Mouse (Mus musculus) left cerebral cortex, adult 11 months (tissue): Measurements from ENCODE around the gene Col25a1.

Experiments used
- DNase-seq: peaks from one replicate; pipeline ENCODE4 v3.0.0; 2022; ENCODE audit warnings: low spot score

Col25a1 gene

DNA sequence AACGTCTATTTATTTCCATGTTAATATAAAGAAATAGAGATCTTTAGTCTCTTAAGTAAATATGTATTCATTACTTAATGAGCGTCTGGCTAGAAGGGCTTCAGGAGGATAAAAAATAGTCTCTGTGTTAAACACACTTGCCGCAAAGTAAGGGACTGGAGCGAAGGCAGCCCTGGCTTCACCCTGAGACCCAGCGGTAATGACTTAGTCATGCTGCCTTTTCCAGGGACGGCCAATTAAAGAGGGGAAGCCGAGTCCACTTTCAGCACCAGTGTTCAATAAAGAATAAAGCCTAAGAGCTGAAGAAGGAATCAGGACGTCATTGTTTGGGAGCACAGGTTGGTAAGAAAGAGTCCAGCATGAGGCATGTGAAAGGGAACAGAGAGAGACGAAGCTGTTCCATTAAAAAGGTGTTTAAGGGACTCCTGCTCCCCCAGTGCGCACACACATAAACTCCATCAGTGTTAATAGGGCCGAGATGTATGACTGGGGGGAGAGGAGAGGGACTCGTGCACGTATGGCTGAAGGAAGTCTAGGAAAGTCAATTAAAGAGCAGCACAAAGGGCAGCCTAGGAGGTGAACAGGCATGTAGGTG is 30.1 kb downstream of the Col25a1 start:
- DNase-seq, result no peak

DNA sequence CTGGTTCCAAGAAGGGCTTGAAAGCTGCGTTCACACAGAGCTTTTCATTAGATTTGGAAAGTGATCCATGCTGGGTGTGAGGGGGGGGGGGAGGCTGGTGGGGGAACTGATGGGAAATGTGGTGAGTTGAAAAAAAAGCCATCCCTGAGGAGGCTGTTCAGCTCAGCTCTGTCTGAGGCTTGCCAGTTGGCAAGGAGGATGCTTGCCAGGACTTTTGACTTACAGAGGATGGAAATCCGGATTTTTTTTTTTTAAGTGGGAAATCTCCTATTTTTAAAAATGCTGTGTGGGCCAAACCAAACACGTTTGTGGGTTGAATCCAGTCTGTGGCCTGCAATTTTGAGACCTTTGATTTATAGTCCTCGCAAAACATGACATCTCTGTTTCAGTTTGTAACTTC is 35.6 kb downstream of the Col25a1 start:
- DNase-seq, result no peak

DNA sequence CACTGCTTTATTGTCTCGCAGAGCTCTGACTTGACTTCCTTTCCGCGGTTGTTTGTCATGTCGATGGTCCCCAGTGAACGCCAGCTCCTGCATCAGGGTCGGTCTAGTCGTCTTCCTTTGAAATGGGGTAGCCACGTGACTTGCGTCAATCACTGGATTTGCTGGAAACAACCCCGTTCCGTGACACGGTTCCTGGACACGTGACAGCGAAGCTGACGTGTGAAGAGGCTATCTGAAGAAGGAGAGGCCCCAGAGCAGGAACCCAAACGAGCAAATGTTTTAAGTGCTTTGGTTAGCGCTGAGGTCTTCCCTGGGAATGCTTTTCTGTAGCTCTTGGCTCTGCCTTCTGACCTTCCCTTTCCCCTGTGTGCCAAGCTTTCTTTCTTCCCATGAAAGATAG is 41.5 kb downstream of the Col25a1 start:
- no peak for DNase-seq

DNA sequence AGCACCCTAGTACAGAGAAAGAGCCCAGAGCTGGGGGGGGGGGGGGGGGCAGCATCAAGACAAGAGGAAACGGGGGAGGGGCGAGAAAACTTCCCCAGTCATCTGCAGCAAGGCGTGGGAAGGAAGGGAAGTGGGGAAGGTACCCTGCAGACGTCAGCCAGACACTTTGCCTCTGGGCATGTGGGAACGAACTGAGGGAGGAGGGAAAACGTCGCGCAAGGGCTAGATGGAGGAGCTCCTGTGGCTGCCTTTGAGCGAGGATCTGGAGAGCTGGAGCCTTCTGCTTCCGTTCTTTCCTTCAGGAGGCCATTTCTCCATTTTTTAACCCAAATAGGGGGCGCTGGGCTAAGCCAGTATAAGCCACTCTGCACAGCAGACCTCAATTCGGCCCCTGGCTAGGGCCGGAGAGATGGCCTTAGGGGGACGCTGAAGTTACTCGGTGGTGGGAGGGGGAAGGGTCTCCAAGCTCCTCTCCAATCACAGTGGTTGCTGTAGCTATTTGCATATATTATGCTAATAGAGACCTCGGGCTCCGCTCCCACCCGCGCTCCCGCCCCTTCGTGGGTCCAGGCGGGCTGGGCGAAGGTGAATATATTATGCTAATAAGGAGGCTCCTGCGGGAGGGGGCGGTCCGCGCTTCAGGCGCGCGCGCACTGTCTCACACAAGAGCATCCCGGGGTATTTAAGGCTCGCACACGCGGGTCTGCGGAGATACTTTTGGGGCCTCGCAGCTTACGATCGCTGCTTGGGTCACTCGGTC is 49.1 kb downstream of the Col25a1 start:
- DNase-seq, result peak; percentile 64

DNA sequence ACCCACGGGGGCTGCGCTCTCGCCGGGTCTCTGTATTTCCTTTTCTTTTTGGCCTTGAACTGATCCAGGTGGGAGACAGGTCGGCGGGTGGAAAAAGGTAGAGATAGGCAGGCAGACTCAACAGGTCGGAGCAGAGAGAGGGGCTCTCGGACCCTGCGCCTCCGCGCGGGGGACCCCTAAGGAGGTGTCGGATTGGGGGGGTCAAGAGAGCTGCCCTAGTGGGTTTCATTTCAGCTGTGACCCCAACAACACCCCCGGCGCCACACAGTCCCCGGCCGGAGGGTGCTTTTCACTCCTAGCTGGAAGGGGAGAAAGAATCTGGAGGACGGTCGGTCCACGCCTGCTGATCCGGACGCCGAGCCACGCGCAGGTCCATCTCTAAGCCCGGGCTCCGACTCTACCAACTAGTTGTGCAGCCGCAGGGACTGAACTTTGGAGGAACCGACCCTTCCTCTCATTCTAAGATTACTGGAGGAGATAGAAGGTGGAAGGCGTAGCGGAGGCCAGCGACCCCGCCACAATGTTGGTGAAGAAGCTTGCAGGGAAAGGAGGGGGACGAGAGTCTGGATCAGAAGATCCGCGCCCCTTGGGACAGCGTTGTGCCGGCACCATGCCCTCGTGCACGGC is 49.8 kb downstream of the Col25a1 start:
- DNase-seq, result no peak

DNA sequence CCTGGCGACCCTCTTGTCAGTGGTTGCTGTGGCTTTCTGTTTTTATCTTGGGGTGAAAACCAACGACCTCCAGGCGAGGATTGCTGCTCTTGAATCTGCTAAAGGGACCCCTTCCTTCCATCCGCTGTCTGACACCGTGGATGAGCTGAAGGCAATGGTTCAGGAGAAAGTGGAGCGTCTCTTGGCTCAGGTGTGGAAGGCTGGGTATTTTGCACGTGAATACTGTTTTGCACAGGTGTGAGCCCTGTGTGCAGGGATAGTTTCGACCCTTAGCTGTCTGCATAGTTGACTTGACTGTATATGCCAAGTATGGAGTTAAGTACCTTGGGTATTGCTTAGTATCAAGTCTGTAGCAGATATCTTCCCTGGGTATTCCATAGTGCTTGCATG is 50.3 kb downstream of the Col25a1 start:
- no peak for DNase-seq

DNA sequence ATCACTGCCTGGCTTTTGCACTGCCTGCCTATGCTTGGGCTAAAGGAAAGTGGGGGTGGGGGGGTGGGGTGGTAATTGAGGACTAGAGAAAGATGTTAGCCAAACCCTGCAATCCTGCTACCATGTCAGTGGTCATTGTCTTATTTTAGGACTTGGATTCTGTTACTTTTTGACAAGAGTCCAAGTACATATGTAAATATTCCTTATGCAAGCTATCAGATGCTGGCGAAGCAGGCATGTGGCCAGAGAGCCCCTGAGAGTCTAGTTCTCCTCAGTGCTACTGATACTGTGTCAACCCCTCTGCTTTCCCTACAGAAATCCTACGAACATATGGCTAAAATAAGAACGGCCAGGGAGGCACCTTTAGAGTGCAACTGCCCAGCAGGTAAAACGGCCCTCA is 51.1 kb downstream of the Col25a1 start:
- DNase-seq, result no peak

DNA sequence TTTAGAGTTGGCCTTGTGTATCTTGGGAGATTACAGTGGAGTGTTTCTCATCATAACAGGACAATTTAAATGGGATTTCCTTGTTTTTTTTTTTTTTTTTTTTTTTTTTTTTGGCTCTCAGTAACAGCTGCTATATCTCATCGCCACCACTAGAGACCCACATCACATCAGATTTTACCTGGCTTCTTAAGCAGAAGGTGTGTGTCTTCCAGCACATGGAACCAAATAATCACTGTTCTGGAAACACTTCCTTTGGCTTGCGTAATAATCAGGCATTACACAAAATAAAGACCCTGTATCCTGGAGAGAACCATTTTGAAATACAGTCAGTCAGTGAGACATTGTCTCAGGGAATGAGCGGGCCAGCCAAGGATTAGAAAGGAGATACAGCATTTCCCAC is 53.8 kb downstream of the Col25a1 start:
- DNase-seq, result no peak

DNA sequence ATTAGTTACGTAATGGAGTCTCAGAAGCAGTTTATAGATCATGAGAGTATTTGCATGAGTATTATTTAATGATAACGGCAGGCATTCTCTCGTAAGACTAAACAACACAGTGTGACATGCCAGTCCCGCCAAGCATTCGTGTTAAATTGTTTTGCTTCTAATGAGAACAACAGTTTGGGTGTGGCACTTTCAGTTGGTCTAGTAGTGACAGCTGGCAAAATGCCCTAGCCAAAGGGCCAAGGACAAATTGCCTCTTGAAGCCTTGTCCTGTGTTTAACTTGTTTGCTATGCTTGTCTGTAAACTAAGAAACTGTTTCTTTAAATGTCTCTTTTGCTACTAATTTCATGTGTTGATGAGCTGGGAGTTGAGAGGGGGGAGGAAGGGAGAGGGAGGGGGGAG is 56.3 kb downstream of the Col25a1 start:
- DNase-seq, result no peak

DNA sequence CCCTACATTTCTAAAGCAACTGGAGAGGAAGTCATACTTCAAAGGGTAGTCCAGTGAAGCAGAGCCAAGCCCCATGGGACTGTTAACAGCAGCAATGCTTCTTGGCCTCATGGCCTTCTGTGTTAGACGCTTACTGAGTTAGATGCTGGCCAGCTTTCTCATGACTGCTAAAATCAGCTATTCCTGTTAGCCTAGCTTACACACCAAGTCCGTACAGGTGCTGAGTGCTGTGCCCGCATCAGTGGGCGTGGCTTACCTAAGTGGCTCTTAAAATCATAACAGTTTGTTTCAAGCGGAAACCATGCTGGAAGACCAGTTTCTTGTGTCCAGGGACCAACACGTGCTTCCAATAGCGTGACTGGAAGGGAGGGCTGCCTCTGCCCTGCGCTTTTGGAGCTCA is 62.1 kb downstream of the Col25a1 start:
- DNase-seq, result no peak

DNA sequence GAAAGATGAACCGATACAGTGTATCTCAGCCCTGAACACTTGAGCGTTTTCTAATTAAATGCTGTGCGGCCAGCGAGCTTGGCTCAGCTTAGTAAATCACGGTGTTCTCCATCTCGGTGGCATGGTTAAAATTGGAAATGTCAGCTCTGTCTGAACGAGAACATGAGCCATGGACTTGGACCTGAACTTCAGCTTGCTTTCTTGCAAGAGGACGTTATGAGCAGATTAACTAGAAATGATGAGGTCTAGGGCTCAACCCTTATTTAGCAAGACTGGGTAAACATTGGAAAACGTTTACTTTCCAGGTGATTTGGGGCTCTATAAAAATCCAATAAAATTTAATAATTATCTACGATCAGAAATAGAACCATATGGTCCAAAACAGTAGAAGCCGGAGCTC is 83.3 kb downstream of the Col25a1 start:
- no peak for DNase-seq

DNA sequence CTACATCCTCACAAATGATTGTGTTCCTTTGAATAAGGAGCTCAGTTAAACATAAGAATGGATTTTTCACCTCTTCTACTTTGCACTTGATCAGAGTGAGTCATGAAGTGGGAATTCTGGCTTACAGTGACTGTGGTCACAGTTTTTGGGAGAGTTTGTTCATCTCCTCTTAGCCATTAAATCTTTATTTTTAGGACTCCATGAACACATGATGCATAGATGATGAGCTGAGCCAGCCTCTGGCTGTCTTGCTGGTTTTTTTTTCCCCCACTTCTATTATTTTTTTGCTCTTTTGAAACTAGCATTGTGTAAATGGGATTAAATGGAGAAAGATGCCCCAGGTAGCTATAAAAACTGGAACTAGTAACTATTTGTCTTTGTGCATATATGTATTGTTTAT is 84.8 kb downstream of the Col25a1 start:
- no peak for DNase-seq

DNA sequence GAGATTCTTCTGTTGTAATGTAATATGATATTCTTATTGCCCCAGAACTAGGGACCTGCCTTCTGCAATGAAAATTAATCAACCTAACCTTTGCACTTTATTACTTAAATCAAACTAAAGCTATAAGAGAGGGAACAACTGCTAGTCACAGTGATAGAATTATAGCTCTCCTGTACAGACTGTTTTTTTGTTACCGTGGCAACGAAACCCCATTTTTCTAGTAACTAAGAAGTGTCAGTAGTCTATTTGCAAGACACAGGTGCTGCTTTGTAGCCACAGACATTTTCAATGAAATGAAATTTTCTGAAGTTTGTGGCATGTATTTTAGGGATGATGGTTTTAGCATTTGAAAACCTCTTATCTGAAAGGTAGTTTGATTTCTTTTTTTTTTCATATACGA is 85.3 kb downstream of the Col25a1 start:
- DNase-seq, result no peak

DNA sequence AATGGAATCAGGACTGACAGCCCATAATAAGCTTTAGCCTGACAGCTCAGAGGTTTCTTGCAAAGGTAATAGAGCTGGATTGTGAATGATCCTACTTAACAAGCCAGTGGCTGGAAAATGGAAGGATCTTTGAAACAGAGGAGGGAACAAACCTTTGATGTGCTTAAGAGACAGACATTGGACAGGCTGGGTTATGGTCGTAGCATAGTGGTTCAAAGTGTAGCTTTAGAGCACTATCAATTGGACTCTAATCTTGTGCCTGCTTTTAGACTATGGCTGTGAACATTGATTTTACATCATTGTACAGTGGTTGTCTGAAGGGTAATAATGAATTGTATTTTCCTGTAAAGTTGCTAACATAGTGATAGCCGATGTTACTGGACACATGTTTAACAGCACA is 86.4 kb downstream of the Col25a1 start:
- no peak for DNase-seq

DNA sequence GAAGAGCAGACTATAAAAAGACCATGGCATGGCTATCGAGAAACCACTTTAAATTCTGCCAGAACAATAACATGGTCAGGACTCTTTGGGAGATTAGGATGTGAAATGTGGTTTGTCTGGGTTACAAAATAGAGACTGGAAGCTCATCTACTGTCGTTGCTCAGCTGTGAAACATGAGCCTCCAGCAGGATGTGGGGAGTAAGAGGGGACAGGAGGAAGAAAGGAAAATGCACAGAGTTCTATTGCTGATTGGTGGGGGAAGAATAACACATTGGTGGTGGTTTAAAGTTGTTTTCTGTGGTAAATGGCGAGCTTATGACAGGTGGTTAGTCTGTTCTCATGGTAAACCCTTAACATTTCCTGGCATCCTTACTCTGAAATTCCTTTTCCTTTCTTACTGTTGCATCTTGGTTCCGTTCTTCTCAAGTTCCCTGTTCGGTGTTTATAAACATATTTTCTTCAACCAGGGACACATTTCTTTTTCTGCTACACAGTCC is 87.0 kb downstream of the Col25a1 start:
- DNase-seq, result no peak

DNA sequence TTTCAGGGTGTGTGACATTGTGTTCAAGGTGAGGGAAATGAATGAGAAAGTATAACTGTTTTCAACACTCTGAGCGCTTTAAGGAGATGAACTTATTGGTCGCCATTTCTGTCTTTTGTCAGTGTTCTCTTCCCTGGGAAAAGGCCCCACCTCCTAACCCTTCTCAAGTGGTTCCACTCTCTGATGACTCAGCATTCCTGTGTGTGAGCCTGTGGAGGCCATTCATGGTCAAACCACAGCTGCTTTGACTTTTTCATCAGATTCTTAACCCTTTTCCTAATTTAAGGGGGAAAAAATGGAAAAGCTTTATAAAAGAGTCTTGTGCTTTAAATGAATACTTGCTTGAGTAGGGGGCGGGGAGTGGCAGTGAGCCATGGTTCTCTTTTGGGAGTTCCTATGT is 89.5 kb downstream of the Col25a1 start:
- no peak for DNase-seq

DNA sequence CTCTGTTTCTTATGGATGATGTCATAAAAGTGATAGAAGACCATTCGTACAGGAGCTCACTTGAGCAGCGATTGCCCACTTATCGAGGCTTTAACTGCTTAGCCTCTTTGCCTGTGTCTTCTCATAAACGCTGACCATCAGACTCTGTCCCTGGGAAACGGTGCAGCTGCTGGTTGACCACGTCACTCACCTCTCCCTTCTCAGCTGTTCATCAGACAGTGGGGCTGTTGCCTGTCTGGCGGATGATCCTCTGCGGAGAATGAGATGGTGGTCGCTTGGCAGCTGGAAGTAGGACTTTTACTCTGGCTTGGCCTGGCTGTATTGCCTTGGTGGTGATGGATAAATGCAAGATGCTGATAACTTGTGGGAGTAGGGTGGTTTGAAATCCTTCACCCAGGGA is 96.9 kb downstream of the Col25a1 start:
- no peak for DNase-seq

DNA sequence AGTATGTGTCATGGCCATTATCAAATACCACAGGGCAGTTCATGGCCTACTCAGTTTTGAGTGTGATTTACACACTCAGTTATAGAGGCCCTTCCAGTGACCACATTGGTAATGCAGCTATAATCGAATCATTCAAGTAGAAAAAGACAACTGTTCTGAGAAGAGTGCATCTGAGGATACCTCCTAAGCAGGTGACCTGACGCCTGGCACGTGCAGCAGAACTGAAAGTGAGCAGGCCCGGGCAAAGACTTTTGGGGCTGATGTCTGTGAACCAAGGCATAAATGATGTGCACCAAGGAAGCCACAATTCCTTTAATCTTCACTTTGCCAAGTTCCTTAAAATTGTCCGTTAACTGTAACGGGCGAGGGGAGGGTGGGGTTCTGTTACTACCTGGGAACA is 101.6 kb downstream of the Col25a1 start:
- no peak for DNase-seq

DNA sequence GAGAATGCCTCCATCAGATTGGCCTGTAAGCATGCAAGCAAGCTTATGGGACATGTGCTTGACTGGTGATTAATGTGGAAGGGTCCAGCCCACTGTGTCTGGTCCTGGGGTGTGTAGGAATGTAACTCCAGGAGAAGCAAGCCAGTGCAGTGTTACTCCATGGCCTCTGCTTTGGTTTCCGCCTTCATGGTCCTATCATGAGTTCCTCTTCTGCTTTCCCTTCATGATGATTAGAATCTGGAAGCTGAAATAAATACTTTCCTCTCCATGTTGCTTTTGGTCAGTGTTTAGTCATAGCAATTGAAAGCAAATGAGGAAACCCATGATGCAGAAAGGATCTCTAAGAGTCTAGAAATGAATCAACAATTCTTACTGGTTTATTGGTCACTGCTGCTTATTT is 103.9 kb downstream of the Col25a1 start:
- DNase-seq, result no peak

DNA sequence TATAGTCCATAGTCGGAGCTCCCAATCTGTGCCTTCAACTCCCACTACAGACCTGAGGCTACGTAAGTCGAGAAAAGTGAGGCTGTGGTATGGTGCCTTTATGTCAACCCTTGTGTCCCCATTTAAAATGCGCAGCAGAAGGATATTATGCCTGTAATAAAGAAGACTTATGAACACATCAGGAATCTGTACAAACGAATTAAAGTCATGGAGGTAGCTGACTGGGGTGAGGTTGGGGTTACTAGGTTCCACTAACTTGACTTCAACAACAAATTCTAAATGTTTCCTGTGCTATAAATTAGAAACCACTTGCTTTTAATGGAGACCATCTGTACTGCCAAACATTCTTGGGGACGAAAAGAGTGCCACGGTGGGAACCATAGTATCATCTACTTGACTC is 104.8 kb downstream of the Col25a1 start:
- no peak for DNase-seq

DNA sequence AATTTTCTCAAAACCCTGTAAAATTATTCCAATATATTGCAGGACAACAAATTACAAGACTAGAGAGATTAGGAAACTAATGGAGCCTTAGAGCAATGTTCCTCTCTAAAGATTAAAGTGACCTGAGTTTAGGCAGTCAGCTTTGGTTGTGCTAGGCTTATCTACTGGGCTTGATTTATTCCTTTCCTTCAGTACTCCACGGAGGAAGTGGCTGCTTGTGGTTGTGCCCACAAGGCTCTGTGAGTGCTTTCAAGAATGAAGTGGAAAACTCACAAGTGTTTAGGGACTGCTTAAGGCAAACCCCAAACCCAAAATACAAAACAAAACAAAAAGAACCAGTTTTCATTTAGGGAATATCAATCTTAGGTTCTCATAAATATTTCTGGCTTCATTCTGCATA is 106.6 kb downstream of the Col25a1 start:
- no peak for DNase-seq

DNA sequence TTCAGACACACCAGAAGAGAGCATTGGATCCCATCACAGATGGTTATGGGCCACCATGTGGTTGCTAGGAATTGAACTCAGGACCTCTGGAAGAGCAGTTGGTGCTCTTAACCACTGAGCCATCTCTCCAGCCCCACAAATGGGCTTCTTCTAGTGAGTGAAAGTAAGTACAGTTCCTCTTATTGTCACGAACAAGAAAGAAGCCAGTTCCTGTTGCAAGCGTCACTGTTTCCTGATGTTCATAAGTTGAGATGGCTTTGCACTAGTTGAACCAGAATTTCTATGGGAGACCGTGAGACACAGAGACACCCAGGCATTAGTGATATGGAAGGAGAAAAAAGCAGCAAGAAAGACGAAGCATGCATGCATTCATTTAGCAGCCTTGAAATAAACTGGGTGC is 110.6 kb downstream of the Col25a1 start:
- DNase-seq, result no peak

DNA sequence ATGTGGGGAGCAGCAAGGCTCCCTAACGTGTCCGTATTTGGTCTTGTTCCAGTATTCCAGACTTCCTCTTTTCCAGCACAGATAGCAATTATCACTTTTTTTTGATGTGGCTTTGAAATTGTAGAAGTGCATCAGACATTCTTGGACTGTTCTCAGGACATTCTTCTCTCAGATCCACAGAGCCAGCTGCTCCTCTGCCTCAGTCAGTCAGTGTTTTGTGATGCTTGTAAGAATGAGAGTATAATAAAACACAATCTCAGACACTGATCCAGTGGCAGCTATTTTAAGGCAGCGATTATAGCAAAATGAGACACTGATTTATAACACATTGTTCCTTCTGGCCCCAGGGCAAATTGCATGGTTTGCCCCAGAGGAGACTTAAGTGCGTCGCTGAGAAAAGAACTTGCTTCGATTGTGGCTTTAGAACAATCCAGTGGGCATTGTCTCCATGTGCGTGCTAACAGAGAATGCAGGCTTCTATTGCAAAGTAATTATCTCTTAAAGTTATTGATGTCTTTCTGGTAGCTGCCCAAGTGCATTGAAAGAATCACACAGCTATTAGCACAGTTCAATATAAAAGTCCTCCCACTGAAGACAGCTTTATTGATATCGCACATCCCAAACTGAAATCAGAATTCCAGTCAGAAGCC is 111.5 kb downstream of the Col25a1 start:
- no peak for DNase-seq
